Mouse (Mus musculus): Measurements from ENCODE around the gene Exosc7. TPM values are rescaled to one million over a fixed set of nuclear protein-coding genes. Genes with fewer than 3 reads are reported as not detected.

The Exosc7 gene
- polyA plus RNA-seq, 1 experiment from 2014 or later: 98.0 TPM

DNA sequence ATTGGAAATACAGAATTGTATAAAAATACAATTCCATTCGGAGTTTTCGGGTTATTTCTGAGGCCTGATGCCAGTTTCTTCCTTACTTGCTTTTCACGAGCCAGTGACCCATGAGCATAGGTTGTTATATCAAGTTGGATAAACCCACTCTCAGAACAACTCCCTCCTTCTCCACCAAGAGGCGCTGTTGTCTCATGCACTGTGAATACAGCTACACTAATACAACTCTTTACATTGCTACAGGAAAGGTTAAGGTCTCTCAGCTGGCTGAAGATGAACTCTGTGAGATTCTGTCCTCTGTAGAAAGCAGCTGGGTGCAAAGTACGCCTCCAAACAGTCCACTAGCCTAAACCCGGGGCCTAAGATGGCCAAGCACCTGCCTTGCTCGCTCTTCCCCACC, 46.3 kb downstream of the Exosc7 start:
- Histone ChIP-seq H3K4me1 (no peaks in the 10 kb centered on the region; the same call in 1 of the 2 replicates), H3K4me2 (replicated peaks) (no peak overlapping the region), H3K4me3 (replicated peaks) (no peak overlapping the region), H3K27me3 (no peaks in the 10 kb centered on the region), H3K36me3 (no peaks in the 10 kb centered on the region), H3K9ac (no peak overlapping the region), H3K27ac (replicated peaks) (no peak overlapping the region), H3K9me3 (replicated peaks) (no peaks in the 10 kb centered on the region)
- no peak for ATAC-seq (ENCODE audit: insufficient number of reproducible peaks, low FRiP score, low TSS enrichment, low read depth)
- WGBS: 60% methylated on average over 7 of the region's 7 CpGs

DNA sequence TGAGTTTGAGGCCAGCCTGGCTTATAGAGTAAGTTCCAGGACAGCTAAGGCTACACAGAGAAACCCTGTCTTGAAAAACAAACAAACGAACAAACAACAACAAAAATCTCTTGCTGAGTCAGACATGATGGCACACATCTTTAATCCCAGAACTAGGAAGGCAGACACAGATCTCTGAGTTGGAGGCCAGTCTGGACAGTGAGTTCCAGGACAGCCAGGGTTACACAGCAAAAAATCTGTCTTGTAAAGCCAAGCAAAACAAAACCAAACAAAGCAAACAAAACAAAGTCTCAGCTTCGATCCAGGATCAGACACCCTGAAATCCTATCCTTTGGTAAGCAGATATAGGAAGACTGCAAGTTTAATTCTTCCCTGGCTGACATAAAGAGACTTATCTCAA, 48.8 kb downstream of the Exosc7 start:
- 53% methylated on average over 2 of the region's 2 CpGs for whole genome bisulfite sequencing
- no peaks in the 10 kb centered on the region for H3K27me3 ChIP-seq
- no peak for ATAC-seq (ENCODE audit: insufficient number of reproducible peaks, low FRiP score, low TSS enrichment, low read depth)

DNA sequence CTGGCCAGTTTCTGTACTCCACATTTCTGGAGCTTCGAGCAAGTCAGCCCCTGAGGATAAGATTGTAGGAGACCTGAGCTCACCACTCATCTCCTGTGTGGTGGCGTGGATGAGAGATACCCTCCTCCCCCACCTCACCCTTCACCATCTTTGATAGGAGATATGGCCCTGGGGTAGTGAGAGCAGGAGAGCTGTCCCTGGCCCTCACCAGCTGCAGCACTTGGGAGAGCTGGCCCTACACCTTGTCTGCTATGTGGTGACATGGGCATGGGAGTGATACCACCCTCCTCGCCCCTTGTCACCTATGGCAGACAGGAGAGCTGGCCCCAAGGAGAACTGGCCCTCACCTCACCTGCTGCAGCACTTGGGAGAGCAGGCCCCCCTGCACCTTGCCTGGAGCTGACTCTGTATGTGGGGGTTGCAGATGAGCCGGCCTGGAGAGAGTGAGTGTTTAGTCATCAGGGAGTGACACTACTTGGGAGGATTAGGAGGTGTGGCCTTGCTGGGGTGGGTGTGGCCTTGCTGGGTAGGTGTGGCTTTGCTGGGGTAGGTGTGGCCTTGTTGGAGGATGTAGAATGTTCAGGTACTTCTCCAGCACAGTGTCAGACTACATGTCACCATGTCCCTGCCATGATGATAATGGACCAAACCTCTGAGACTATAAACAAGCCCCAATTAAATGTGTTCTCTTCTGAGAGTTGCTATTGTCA, 50.1 kb downstream of the Exosc7 start:
- Histone ChIP-seq H3K27me3 (no peaks in the 10 kb centered on the region), H3K9ac (no peak overlapping the region), H3K4me3 (replicated peaks) (no peak overlapping the region), H3K36me3 (no peaks in the 10 kb centered on the region), H3K9me3 (replicated peaks) (no peaks in the 10 kb centered on the region), H3K4me1 (no peaks in the 10 kb centered on the region), H3K27ac (replicated peaks) (no peak overlapping the region), H3K4me2 (replicated peaks) (no peak overlapping the region)
- ATAC-seq (ENCODE audit: insufficient number of reproducible peaks, low FRiP score, low TSS enrichment, low read depth): peak; percentile 61
- 67% methylated on average over 4 of the region's 4 CpGs for WGBS

More for the DNA sequence above, 48.8 kb downstream of the Exosc7 start:
- H3K9ac ChIP-seq: no peak overlapping the region
- no peak overlapping the region for H3K4me2 ChIP-seq (replicated peaks)
- no peak overlapping the region for H3K4me3 ChIP-seq (replicated peaks)
- H3K4me1 ChIP-seq: no peaks in the 10 kb centered on the region; the same call in 1 of the 2 replicates
- H3K9me3 ChIP-seq (replicated peaks): no peaks in the 10 kb centered on the region
- no peaks in the 10 kb centered on the region for H3K36me3 ChIP-seq
- H3K27ac ChIP-seq (replicated peaks): no peak overlapping the region

DNA sequence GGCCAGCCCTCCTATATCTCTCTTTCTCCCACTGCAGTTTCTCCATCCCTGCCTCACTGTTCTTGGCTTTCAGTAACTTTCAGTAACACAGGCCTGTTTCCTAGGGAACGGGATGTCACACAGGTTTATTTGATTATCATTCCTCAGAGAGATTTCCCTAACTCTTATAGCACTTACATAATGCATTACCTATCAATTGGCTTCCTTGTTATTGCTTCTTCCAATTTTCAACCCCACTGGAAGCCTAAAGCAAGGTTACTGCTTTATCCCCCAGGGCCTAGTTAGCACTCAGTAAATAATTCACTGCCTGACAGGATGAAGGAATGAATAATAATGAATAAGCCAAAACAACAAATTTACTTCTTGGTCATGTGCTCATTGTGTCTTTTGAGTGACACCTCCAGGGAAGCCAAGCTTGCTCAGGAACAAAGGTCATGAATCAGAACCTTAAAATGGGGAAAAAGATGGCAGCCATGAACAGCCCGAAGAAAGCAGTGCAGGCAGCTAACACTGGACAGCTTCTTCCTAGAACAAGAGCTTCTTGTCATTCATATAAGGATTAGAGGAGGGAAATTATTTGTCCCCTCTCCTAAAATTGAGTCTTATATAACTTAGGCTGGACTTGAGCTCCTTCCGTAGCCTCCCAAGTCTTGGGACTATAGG, 52.9 kb downstream of the Exosc7 start:
- Histone ChIP-seq H3K4me2 (replicated peaks) (no peak overlapping the region), H3K27me3 (no peaks in the 10 kb centered on the region), H3K4me3 (replicated peaks) (no peak overlapping the region), H3K4me1 (no peaks in the 10 kb centered on the region), H3K27ac (replicated peaks) (no peak overlapping the region), H3K9ac (no peak overlapping the region), H3K9me3 (replicated peaks) (no peaks in the 10 kb centered on the region), H3K36me3 (no peaks in the 10 kb centered on the region)
- no peak for ATAC-seq (ENCODE audit: insufficient number of reproducible peaks, low FRiP score, low TSS enrichment, low read depth)
- WGBS: 78% methylated on average over 3 of the region's 3 CpGs

DNA sequence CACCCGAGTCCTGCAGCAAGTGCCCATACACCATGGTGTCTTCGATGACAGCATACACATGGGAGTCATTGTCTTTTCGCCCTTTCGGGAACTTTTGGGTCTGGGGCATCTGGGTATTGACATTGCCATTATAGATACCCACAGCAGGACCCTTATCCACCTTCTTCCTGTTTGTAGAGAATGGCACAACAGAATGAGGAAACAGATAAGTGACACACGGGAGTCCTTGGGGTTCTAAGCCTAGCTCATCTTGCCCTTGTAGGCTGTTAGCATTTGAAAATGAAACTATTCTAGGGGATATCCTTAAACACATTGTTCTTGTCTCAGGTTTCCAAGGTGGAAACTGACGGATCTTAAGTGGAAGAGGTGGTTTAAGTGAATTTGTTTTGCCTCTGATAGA, 60.7 kb downstream of the Exosc7 start:
- Histone ChIP-seq H3K36me3 (no peaks in the 10 kb centered on the region), H3K9me3 (replicated peaks) (no peaks in the 10 kb centered on the region), H3K9ac (no peak overlapping the region), H3K4me3 (replicated peaks) (no peak overlapping the region), H3K27me3 (no peaks in the 10 kb centered on the region), H3K4me2 (replicated peaks) (no peak overlapping the region), H3K4me1 (no peaks in the 10 kb centered on the region), H3K27ac (replicated peaks) (no peak overlapping the region)
- 83% methylated on average over 6 of the region's 6 CpGs for WGBS
- ATAC-seq (ENCODE audit: insufficient number of reproducible peaks, low FRiP score, low TSS enrichment, low read depth): no peak

DNA sequence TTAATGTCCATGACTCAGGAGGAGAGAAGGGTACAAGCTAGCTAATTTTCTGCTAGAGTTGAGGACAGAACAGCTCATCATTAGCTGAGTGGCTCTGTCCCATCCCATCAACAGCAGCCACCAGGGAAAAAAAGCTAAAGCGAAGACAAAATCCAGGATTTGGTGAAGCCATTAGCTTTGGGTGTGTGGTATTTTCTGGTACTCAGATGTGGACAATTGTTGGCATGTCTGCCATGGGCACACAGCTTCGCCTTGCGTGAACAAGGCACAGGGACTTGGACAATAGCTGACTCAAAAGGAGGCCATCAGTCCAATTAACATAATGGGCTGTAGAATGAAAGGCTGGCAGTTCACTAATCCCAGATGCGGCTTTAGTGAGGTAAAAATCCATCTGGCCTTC, 61.3 kb downstream of the Exosc7 start:
- Histone ChIP-seq H3K36me3 (no peaks in the 10 kb centered on the region), H3K4me2 (replicated peaks) (no peak overlapping the region), H3K4me3 (replicated peaks) (no peak overlapping the region), H3K4me1 (no peaks in the 10 kb centered on the region), H3K9me3 (replicated peaks) (no peaks in the 10 kb centered on the region), H3K27me3 (no peaks in the 10 kb centered on the region), H3K9ac (no peak overlapping the region), H3K27ac (replicated peaks) (no peak overlapping the region)
- ATAC-seq (ENCODE audit: insufficient number of reproducible peaks, low FRiP score, low TSS enrichment, low read depth): no peak
- WGBS: 68% methylated on average over 4 of the region's 4 CpGs

DNA sequence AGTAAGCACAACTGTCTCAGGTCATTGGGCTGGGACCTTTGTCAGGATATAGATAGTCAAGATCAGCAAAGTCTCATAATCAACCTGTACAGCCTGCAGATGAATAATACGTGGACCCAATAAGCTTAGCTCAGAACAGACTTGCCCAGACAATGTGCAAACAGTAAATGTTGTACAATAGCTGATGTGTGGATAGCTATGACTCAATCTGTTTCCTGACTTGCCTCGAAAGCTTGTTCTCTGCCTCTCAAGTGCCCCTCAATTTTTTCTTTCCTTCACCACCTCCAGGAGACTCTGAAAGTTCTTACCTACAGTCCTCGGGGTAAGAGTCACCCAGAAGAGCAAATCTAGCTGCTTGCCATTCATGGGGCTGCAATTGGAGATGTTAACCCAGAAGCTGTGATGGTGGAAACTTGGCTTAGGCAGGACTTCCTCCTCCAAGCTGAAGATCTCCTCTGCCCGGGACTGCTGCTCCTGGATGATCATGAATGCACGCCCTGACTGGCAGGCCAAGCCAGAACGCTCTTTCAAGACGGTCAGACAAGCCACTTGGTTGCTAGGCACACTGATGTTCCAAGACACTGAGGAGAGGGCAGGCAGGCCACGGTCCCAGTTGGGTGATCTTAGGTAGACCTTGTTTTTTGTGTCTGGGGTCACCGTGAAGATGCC, 64.5 kb downstream of the Exosc7 start:
- no peaks in the 10 kb centered on the region for H3K27me3 ChIP-seq
- no peak overlapping the region for H3K9ac ChIP-seq
- no peaks in the 10 kb centered on the region for H3K36me3 ChIP-seq
- H3K4me1 ChIP-seq: no peaks in the 10 kb centered on the region
- no peak overlapping the region for H3K4me2 ChIP-seq (replicated peaks)
- no peak overlapping the region for H3K27ac ChIP-seq (replicated peaks)
- no peak overlapping the region for H3K4me3 ChIP-seq (replicated peaks)
- no peaks in the 10 kb centered on the region for H3K9me3 ChIP-seq (replicated peaks)
- ATAC-seq (ENCODE audit: insufficient number of reproducible peaks, low FRiP score, low TSS enrichment, low read depth): no peak
- WGBS: 86% methylated on average over 9 of the region's 9 CpGs

DNA sequence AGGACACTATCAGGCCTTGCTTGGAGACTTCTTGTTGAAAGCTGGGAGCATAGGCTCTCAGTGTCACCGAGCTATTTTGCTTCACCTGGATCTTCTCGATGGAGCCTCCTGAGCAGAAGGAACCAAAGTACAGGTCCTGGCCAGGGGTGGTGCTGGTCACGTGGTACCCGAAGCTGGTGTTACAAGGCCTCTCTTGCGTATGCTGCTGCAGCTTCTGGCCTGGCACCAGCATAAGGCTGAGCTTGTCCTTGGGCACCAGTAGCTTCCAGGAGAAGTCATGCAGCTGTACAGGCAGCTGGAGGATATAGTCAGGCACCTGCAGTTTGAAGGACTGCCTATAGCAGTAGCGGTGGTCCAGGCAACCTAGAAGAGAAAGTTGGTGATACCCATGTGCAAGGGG, 67.0 kb downstream of the Exosc7 start:
- no peak overlapping the region for H3K4me3 ChIP-seq (replicated peaks)
- no peaks in the 10 kb centered on the region for H3K27me3 ChIP-seq
- no peak overlapping the region for H3K27ac ChIP-seq (replicated peaks)
- H3K36me3 ChIP-seq: no peaks in the 10 kb centered on the region
- H3K9me3 ChIP-seq (replicated peaks): no peaks in the 10 kb centered on the region
- WGBS: 89% methylated on average over 6 of the region's 6 CpGs
- H3K4me2 ChIP-seq (replicated peaks): no peak overlapping the region
- no peak overlapping the region for H3K9ac ChIP-seq
- H3K4me1 ChIP-seq: no peaks in the 10 kb centered on the region
- no peak for ATAC-seq (ENCODE audit: insufficient number of reproducible peaks, low FRiP score, low TSS enrichment, low read depth)

DNA sequence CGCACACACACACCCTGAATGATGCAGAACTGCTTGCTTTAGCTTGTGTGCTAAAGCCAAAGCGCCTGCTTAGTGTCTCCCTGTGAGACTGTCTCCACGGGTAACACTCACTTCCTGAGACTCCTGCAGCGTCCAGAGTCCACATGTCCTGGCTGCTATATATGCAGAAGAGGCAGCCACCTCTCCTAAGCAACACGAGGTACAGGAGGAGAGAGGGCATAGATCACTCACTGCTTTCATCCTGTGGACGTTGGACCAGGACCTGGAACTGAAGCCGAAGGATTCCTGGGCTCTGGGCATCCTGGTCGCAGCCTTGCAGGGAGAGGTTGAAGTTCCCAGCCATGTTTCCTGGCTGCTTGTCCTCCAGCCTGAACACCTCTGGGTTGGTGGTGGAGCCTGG, 70.2 kb downstream of the Exosc7 start:
- H3K27ac ChIP-seq (replicated peaks): no peak overlapping the region
- no peaks in the 10 kb centered on the region for H3K36me3 ChIP-seq
- H3K27me3 ChIP-seq: no peaks in the 10 kb centered on the region
- WGBS: 75% methylated on average over 8 of the region's 8 CpGs
- no peak for ATAC-seq (ENCODE audit: insufficient number of reproducible peaks, low FRiP score, low TSS enrichment, low read depth)
- H3K4me3 ChIP-seq (replicated peaks): no peak overlapping the region
- H3K4me1 ChIP-seq: no peaks in the 10 kb centered on the region
- H3K4me2 ChIP-seq (replicated peaks): no peak overlapping the region
- H3K9me3 ChIP-seq (replicated peaks): no peaks in the 10 kb centered on the region
- no peak overlapping the region for H3K9ac ChIP-seq

DNA sequence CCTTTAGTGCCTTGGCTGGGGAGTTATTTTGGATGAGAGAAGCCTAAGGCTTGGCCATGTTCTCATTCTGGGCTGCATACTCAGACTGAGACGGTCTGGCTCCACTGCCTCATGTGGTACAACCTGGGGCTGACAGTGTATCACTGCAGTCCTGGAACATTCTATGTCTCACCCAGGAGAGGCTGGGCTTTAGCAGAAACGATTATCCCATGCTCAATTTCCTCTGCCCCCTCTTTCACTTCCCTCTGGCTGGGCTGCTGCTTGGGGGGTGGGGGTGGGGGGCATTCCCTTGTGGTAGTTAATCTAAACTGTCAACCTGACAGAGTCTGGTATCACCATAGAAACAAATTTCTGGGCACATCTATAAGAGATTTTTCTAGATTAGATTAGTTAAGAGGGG, 72.5 kb downstream of the Exosc7 start:
- H3K4me1 ChIP-seq: no peaks in the 10 kb centered on the region
- no peak overlapping the region for H3K9ac ChIP-seq
- H3K27ac ChIP-seq (replicated peaks): no peak overlapping the region
- no peak for ATAC-seq (ENCODE audit: insufficient number of reproducible peaks, low FRiP score, low TSS enrichment, low read depth)
- no peaks in the 10 kb centered on the region for H3K36me3 ChIP-seq
- 33% methylated on average over 2 of the region's 2 CpGs for WGBS
- no peak overlapping the region for H3K4me2 ChIP-seq (replicated peaks)
- H3K9me3 ChIP-seq (replicated peaks): no peaks in the 10 kb centered on the region
- H3K27me3 ChIP-seq: no peaks in the 10 kb centered on the region
- H3K4me3 ChIP-seq (replicated peaks): no peak overlapping the region

Data from embryonic facial prominence, embryonic 15.5 days (tissue).